Mouse (Mus musculus) embryonic facial prominence, embryonic 13.5 days (tissue): Measurements from ENCODE around the gene Slc28a3. TPM values are rescaled to one million over a fixed set of nuclear protein-coding genes. Genes with fewer than 3 reads are reported as not detected.

Source experiments
- ATAC-seq: fragments of 200-750 bp; cut with Nextera tagmentation; 2 replicates; pipeline ENCODE4 v1.8.0; 2017; ENCODE audit warnings: low read depth; ENCODE audit not compliant: insufficient number of reproducible peaks, insufficient read depth, low FRiP score, low TSS enrichment
- H3K27ac ChIP-seq: fragments of 300-500 bp; sonication (generic); 2 replicates; pipeline ENCODE4 v1.5.1; 2015; ENCODE audit warnings: moderate library complexity, mild to moderate bottlenecking, inconsistent platforms
- H3K27me3 ChIP-seq: fragments of 300-500 bp; sonication (generic); 2 replicates; pipeline ENCODE4 v1.6.1; 2015; ENCODE audit warnings: mild to moderate bottlenecking, inconsistent platforms
- H3K36me3 ChIP-seq: fragments of 300-500 bp; sonication (generic); 2 replicates; pipeline ENCODE4 v1.6.1; 2015; ENCODE audit warnings: mild to moderate bottlenecking, inconsistent platforms
- H3K4me1 ChIP-seq: fragments of 300-500 bp; sonication (generic); 2 replicates; pipeline ENCODE4 v1.6.1; 2015; ENCODE audit warnings: inconsistent platforms
- H3K4me2 ChIP-seq: fragments of 300-500 bp; sonication (generic); 2 replicates; pipeline ENCODE4 v1.6.1; 2015; ENCODE audit warnings: moderate library complexity, mild to moderate bottlenecking, inconsistent platforms
- H3K4me3 ChIP-seq: fragments of 300-500 bp; sonication (generic); 2 replicates; pipeline ENCODE4 v1.5.1; 2015; ENCODE audit warnings: mild to moderate bottlenecking, inconsistent platforms
- H3K9ac ChIP-seq: fragments of 300-500 bp; sonication (generic); 2 replicates; pipeline ENCODE4 v1.6.1; 2015; ENCODE audit warnings: mild to moderate bottlenecking, inconsistent platforms
- H3K9me3 ChIP-seq: fragments of 300-500 bp; sonication (generic); 2 replicates; pipeline ENCODE4 v1.6.1; 2016; ENCODE audit warnings: inconsistent platforms
- WGBS: fragments of 180-500 bp; shearing (Covaris S2); methylation state at CpG from one replicate; pipeline ENCODE4 v1.1.7; 2015; ENCODE audit warnings: mixed read lengths; 5-methylcytosine and 5-hydroxymethylcytosine counted together
- polyA plus RNA-seq: library from polyadenylated mRNA; unstranded; fragments of >200 nt; fragmentation: Nextera tagmentation; extraction: Ambion mirVana; gene quantifications from 2 replicates; pipeline ENCODE4 v1.2.1, GENCODE M21; 2015

Slc28a3 gene
- polyA plus RNA-seq, result 0.12 and 0.30 TPM in 2 replicates

DNA sequence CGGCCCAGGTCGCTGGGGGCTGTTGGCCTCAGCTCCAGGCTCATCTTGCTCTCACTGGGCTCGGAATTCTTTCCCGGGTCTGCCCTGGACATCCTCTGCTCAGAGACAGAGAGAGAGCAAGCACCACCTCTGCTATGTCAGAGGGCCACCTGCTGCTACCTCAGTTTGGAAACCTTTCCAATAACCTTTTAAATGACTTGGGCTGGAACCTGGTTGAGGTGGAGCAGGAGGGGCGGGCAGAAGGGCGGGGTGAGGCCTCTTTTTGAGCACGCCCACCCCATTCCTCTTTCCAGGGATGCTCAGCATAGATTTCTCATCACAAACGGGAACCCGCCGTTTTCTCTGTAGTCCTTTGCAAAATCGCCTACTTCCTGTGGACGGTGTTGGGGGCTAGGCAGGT is at the start of gene Slc28a3:
TSS of gene Slc28a3 (minus strand) at position 162 of the 400 bp plus-strand sequence.
- no peak within 1 kb of the TSS for H3K27ac ChIP-seq
- H3K9me3 ChIP-seq, result no peaks in the 10 kb centered on the region
- H3K27me3 ChIP-seq, result no peaks in the 10 kb centered on the region; the same call in none of the 2 replicates
- H3K9ac ChIP-seq, result 0 out of 2 replicates have a peak within 1 kb of the TSS, but pooled peaks have one; percentile 17
- peaks cover 17% of the 10 kb centered on the region for H3K4me1 ChIP-seq
- no peaks in the 10 kb centered on the region for H3K36me3 ChIP-seq
- 10% methylated on average over 12 of the region's 12 CpGs for whole genome bisulfite sequencing
- no peak for ATAC-seq
- peak within 1 kb of the TSS; percentile 41 for H3K4me2 ChIP-seq
- no peak within 1 kb of the TSS for H3K4me3 ChIP-seq

DNA sequence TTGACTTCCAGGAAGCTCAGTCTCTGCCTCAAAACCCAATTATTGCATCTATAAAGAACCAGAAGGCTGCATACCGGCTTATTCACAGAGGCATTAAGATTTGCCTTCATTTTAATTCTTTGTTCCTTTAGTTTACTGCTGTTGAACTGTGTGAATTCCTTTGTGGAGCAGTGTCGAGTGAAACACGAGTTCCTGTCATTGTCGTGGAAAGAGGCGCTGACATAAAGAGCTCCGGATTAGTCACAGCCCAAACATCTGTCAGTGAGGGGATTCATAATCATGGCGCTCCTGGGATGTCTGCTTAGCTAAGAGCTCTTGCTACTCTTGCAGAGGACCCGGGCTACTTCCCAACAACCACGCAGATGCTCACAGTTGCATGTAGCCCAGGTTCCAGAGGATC is 47.3 kb upstream of the Slc28a3 start:
- no peaks in the 10 kb centered on the region for H3K4me1 ChIP-seq
- no peak overlapping the region for H3K4me3 ChIP-seq
- no peak overlapping the region for H3K27ac ChIP-seq
- 48% methylated on average over 9 of the region's 9 CpGs for WGBS
- no peaks in the 10 kb centered on the region for H3K36me3 ChIP-seq
- no peak overlapping the region for H3K9ac ChIP-seq
- ATAC-seq, result no peak
- H3K4me2 ChIP-seq, result no peak overlapping the region
- H3K9me3 ChIP-seq, result no peaks in the 10 kb centered on the region
- no peaks in the 10 kb centered on the region for H3K27me3 ChIP-seq

DNA sequence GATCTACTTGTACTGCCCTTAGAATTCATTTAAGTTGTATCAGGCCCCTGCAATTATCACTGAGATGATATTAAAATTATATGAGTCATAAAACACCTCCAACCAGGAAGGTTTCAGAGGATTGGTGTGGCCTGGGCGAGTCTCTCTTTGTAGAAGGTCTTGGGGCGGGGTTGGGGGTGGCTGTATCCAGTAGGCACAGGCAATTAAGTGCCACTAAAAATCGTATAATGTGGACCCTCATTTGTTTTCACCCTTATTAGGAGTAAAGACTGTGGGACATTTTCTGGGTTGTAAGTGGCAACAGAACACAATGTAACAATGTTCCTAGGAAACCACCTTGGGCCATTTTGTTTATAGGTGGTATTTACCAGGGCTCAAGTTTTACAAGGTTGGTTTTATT is 46.2 kb upstream of the Slc28a3 start:
- no peak overlapping the region for H3K4me3 ChIP-seq
- no peaks in the 10 kb centered on the region for H3K36me3 ChIP-seq
- 84% methylated on average over 3 of the region's 3 CpGs for WGBS
- H3K9ac ChIP-seq, result no peak overlapping the region
- no peak overlapping the region for H3K4me2 ChIP-seq
- no peak overlapping the region for H3K27ac ChIP-seq
- no peak for ATAC-seq
- H3K9me3 ChIP-seq, result no peaks in the 10 kb centered on the region
- no peaks in the 10 kb centered on the region for H3K4me1 ChIP-seq
- no peaks in the 10 kb centered on the region for H3K27me3 ChIP-seq

DNA sequence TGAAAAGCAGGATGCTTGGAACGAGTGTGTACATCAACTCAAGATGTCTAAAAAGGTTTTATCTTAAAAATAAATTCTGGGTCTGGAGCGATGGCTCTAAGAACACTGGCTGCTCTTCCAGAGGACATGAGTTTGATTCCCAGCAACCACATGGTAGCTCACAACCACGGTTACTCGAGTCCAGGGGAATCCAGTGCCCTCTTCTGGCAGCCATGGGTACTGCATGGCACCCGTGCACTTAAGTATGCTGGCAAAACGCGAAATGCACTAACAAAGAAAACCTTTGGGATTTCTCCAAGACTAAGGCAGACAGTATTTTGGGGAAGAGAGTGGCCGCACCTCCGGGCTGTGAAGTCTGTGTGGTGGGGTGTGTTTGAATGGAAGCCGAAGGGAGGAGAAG is 44.9 kb upstream of the Slc28a3 start:
- WGBS, result 75% methylated on average over 10 of the region's 10 CpGs
- H3K36me3 ChIP-seq, result no peaks in the 10 kb centered on the region
- no peak overlapping the region for H3K9ac ChIP-seq
- H3K27me3 ChIP-seq, result no peaks in the 10 kb centered on the region
- no peak overlapping the region for H3K4me2 ChIP-seq
- H3K4me1 ChIP-seq, result no peaks in the 10 kb centered on the region
- no peak overlapping the region for H3K4me3 ChIP-seq
- H3K9me3 ChIP-seq, result no peaks in the 10 kb centered on the region
- no peak for ATAC-seq
- H3K27ac ChIP-seq, result no peak overlapping the region

DNA sequence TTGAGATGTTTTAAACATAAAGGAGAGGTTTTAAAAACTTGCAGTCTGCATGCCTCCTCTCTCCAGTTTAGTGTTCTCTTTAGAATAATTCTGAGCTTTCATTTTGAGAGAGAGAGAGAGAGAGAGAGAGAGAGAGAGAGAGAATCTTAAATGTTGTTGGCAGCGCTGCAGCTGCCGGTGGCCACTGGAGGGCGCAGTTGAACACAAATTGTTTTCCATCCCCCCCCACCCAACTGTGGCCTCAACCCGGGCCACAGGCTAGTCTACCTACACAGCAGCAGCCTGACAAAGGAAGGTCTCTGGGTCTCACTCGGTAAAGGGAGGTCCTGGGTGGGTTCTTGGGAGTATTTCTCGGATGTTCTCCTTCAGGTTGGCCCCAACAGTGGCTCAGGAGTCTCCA is 29.7 kb upstream of the Slc28a3 start:
- Histone ChIP-seq H3K4me1 (peaks cover 4% of the 10 kb centered on the region), H3K4me2 (no peak overlapping the region), H3K9me3 (no peaks in the 10 kb centered on the region), H3K27me3 (peaks cover 17% of the 10 kb centered on the region), H3K36me3 (no peaks in the 10 kb centered on the region), H3K9ac (no peak overlapping the region), H3K4me3 (no peak overlapping the region), H3K27ac (no peak overlapping the region)
- ATAC-seq, result no peak
- 16% methylated on average over 6 of the region's 6 CpGs for WGBS

DNA sequence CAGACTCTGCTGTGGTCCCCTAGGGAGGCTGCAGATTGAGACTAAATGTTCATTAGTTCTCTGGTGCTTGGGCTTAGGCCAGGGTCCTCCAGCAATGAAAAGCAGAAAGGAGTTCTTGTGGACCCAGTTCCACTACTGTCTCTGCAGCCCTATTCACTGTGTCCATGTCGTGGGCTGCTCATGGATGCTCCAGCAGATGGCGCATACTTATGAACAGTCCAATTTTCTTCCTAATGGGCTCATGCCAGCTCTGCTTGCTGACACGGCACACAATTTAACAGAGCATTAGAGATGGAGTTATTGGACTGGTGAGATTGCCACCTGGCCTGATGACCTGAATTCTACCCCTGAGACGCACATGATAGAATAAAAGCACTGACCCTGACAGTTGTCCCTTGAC is 28.3 kb upstream of the Slc28a3 start:
- ATAC-seq, result no peak
- H3K9ac ChIP-seq, result no peak overlapping the region
- H3K27me3 ChIP-seq, result peaks cover 17% of the 10 kb centered on the region
- no peak overlapping the region for H3K4me2 ChIP-seq
- H3K9me3 ChIP-seq, result no peaks in the 10 kb centered on the region
- peaks cover 4% of the 10 kb centered on the region for H3K4me1 ChIP-seq
- 44% methylated on average over 4 of the region's 4 CpGs for WGBS
- H3K27ac ChIP-seq, result no peak overlapping the region
- no peaks in the 10 kb centered on the region for H3K36me3 ChIP-seq
- H3K4me3 ChIP-seq, result no peak overlapping the region

DNA sequence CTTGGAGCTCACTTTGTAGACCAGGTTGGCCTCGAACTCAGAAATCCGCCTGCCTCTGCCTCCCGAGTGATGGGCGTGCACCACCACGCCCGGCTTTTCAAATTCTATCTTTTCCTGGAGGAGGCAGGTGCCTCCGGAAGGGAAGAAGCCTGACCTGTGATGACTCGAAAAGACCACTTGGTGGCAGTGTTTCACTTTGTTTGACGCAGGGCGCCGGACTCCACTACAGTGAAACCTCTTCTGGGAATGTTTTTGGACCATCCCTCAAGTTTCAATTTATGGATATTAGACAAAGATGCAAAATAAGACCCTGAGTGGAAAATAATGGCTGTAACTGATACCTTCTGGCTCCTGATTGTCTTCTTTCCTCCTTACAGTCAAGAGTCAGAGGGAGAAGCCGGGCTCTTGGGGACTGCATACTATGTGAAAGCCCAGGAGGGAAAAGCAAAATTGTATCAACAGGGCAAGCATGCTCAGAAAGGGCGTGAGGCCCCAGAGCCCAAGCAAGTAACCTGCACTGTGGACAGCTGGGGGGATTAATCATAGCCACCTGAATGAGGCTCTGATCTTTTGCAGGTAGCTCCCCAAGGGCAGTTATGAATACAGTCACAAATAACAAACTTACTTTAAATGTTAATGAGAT is 26.8 kb upstream of the Slc28a3 start:
- Histone ChIP-seq H3K9ac (peak overlapping the region; percentile 44; the same call in 1 of the 2 replicates), H3K36me3 (no peaks in the 10 kb centered on the region), H3K4me2 (no peak overlapping the region), H3K27ac (no peak overlapping the region), H3K9me3 (no peaks in the 10 kb centered on the region), H3K27me3 (peaks cover 28% of the 10 kb centered on the region), H3K4me1 (peaks cover 4% of the 10 kb centered on the region), H3K4me3 (no peak overlapping the region)
- 12% methylated on average over 13 of the region's 13 CpGs for WGBS
- ATAC-seq, result 0 out of 2 replicates have a peak, but pooled peaks have one; percentile 26

DNA sequence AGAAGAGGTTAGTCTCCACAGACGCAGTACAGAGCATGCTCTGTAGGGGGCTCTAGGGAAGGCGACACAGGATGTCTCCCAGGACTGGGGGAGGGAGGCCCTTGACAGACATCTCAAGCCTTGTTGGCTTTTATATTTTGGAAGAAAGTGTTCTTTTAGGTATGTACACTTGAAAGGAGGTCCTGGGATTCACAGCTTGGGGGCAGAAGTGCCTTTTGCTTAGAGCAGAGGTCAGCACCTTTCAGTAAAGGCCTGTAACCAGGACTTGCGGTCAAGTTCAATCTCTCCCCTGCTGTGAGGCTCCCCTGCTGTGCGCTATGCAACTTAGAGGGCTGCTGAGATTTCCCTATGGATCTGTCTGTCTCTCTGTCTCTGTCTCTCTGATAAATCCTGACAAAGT is 23.2 kb upstream of the Slc28a3 start:
- Histone ChIP-seq H3K4me2 (no peak overlapping the region), H3K4me1 (peaks cover 10% of the 10 kb centered on the region)
- WGBS, result 31% methylated on average over 4 of the region's 4 CpGs

DNA sequence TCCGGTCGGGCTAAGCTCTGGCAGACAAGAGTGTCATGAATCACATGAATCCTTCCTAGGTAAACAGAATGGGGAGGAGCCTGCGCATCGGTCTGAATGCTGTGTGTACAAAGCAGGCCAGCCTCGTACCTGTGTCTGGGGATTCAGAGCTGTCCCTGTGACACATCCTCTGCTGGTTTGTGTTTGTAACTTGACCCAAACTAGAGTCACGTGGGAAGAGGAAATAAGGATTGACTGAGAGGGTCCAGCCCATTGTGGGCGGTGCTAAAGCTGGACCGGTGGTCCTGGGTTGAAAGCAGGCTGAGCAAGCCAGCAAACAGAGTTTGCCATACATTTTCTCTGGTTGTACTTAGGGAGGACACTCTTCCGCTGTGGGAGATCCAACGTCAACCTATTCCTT is 20.1 kb upstream of the Slc28a3 start:
- Histone ChIP-seq H3K4me2 (no peak overlapping the region), H3K36me3 (no peaks in the 10 kb centered on the region), H3K4me1 (peaks cover 11% of the 10 kb centered on the region), H3K27me3 (peaks cover 12% of the 10 kb centered on the region; the same call in 1 of the 2 replicates), H3K9me3 (no peaks in the 10 kb centered on the region), H3K27ac (no peak overlapping the region), H3K4me3 (no peak overlapping the region), H3K9ac (no peak overlapping the region)
- 27% methylated on average over 10 of the region's 10 CpGs for WGBS
- no peak for ATAC-seq

More for the DNA sequence above, 23.2 kb upstream of the Slc28a3 start:
- Histone ChIP-seq H3K4me3 (no peak overlapping the region), H3K9ac (no peak overlapping the region), H3K27ac (no peak overlapping the region), H3K36me3 (no peaks in the 10 kb centered on the region), H3K27me3 (peaks cover 24% of the 10 kb centered on the region), H3K9me3 (no peaks in the 10 kb centered on the region)
- ATAC-seq, result no peak

DNA sequence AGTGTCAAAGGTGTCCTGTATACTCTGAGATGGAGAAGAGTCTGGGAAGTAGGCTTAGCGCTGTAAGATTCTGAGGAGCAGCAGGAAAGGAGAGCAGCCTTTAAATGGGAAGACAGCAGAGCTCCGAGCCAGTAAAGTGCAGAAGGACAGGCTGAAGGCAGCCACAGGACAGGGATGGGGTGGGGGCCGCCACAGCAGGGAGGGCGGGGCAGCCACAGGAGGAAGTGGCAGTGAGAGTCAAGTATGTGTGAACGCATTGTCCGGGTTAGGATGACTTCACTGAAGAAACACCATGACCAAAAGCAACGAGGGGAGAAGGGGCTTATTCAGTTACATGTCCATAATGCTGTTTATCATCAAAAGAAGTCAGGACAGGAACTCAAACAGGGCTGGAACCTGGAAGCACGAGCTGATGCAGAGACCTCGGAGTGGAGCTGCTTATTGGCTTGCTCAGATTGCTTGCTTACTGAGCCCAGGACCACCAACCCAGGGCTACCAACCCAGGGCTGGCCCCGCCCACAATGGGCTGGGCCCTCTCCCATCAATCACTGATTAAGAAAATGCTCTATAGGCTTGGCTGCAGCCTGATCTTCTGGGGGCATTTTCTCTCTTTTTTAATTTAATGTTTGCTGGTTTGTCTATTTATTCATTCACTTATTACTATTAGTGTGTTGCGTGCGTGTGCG is 18.8 kb upstream of the Slc28a3 start:
- no peak for ATAC-seq
- Histone ChIP-seq H3K27ac (no peak overlapping the region), H3K27me3 (peaks cover 11% of the 10 kb centered on the region; the same call in 1 of the 2 replicates), H3K4me2 (peak overlapping the region; percentile 33), H3K4me3 (no peak overlapping the region), H3K9me3 (no peaks in the 10 kb centered on the region), H3K36me3 (no peaks in the 10 kb centered on the region), H3K4me1 (peaks cover 11% of the 10 kb centered on the region), H3K9ac (peak overlapping the region; percentile 16; the same call in 1 of the 2 replicates)
- 24% methylated on average over 13 of the region's 13 CpGs for WGBS

DNA sequence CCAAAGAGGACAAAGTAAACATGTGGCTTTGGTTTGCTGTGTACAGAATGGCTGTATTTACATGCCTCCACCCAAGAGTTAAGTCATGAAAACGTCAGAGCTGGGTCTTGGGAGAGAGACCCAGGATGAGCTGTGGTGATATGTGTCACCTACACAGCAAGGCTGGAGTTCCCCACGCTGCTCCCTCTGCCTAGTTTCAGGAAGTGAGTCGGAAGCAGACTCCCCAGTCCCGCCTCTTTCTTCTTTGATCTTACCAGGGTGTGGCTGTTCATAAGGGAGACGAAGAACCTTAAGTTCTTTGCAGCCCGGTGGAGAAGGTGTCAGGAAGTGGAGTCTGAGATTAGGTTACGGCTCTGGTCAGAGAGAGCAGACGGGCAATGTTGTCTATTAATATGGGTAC is 12.0 kb upstream of the Slc28a3 start:
- no peak overlapping the region for H3K9ac ChIP-seq
- no peak overlapping the region for H3K4me3 ChIP-seq
- H3K4me2 ChIP-seq, result 0 out of 2 replicates have a peak overlapping the region, but pooled peaks have one; percentile 7
- ATAC-seq, result no peak
- H3K9me3 ChIP-seq, result no peaks in the 10 kb centered on the region
- no peaks in the 10 kb centered on the region for H3K27me3 ChIP-seq
- WGBS, result 44% methylated on average over 8 of the region's 8 CpGs
- peaks cover 15% of the 10 kb centered on the region; the same call in 1 of the 2 replicates for H3K4me1 ChIP-seq
- H3K27ac ChIP-seq, result no peak overlapping the region
- H3K36me3 ChIP-seq, result no peaks in the 10 kb centered on the region

DNA sequence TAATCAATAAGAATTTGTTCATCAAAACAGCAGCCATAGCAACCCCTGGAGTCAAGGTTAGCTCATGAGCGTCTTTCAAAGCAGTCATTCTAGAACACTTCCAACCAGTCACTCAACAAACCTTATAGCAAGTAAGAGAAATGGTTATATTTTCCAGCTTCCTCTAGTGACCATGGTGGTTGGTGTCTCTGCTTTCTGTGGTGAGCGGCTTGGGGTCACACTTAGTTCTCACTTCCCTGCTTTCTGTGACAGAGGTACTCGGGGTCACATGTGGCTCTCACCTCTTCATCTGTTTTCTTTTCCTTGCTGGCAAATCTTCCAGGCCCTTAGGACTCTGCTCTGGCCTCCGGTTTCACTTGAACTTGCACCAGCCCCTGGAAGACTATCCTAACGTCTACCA is 8.6 kb upstream of the Slc28a3 start:
- no peaks in the 10 kb centered on the region for H3K36me3 ChIP-seq
- H3K27me3 ChIP-seq, result no peaks in the 10 kb centered on the region
- H3K4me2 ChIP-seq, result no peak overlapping the region
- H3K9me3 ChIP-seq, result no peaks in the 10 kb centered on the region
- no peak for ATAC-seq
- no peak overlapping the region for H3K27ac ChIP-seq
- no peak overlapping the region for H3K9ac ChIP-seq
- H3K4me1 ChIP-seq, result 0 out of 2 replicates have a peak, but pooled peaks cover 14% of the 10 kb centered on the region
- H3K4me3 ChIP-seq, result no peak overlapping the region
- whole genome bisulfite sequencing, result 69% methylated on average over 5 of the region's 5 CpGs
